In genomic region chr5:24101446-24102140, GRCm38 (mm10) we compare ENCODE assay signal across 8 mouse cellular contexts. TPM values are rescaled to one million over a fixed set of nuclear protein-coding genes. Genes with fewer than 3 reads are reported as not detected.
DNase-seq lines count a peak whose midpoint lies in the region; ATAC-seq and TF ChIP-seq lines count a peak whose summit lies in the region.

No protein-coding gene starts in this region.

- no peak for DNase-seq in heart, adult 2 months
- DNase-seq in heart, adult 9 months (ENCODE audit: low spot score in 2 of 2), result no peak
- DNase-seq in embryo, embryonic 9.5 days (ENCODE audit: extremely low spot score), result peak; percentile 45
- DNase-seq in hindbrain, postnatal 0 days (ENCODE audit: low spot score), result peak; percentile 75
- no peak for DNase-seq in c-Kit-positive CD71-positive TER-119-positive erythroid progenitor cells, embryonic 14.5 days (ENCODE audit: low spot score)
- DNase-seq in frontal cortex, postnatal 14 days (ENCODE audit: low spot score in 2 of 2), result no peak

- no peaks in the 10 kb centered on the region; the same call in 1 of the 2 replicates for H3K36me3 ChIP-seq in heart, adult 2 months (ENCODE audit: control insufficient read depth, insufficient read depth, low read length)
- no peaks in the 10 kb centered on the region for H3K36me3 ChIP-seq in C2C12 (ENCODE audit: control insufficient read depth, insufficient read depth)
- H3K36me3 ChIP-seq in hindbrain, postnatal 0 days (ENCODE audit: insufficient read depth, low read length), result no peaks in the 10 kb centered on the region
- no peaks in the 10 kb centered on the region for H3K36me3 ChIP-seq in neural tube, embryonic 12.5 days

- no peaks in the 10 kb centered on the region; the same call in 1 of the 2 replicates for H3K4me1 ChIP-seq in heart, adult 2 months (ENCODE audit: control insufficient read depth, insufficient read depth, low read length)
- no peaks in the 10 kb centered on the region for H3K4me1 ChIP-seq in hindbrain, postnatal 0 days (ENCODE audit: insufficient read depth, low read length)
- H3K4me1 ChIP-seq in neural tube, embryonic 12.5 days, result peaks cover 18% of the 10 kb centered on the region

- H3K9me3 ChIP-seq in hindbrain, postnatal 0 days (ENCODE audit: low read length), result no peaks in the 10 kb centered on the region
- H3K9me3 ChIP-seq in neural tube, embryonic 12.5 days, result no peaks in the 10 kb centered on the region

- TF ChIP-seq CTCF in heart, adult 2 months (IDR thresholded peaks at IDR 0.05), result peak; percentile 53
- TF ChIP-seq CTCF in C2C12 (IDR thresholded peaks at IDR 0.05; ENCODE audit: control insufficient read depth, insufficient read depth, insufficient read length), result no peak
- TF ChIP-seq CTCF in hindbrain, postnatal 0 days (IDR thresholded peaks at IDR 0.05; ENCODE audit: low read depth), result peak; percentile 47

- H3K27ac ChIP-seq in heart, adult 2 months, result peak overlapping the region; percentile 92
- peak overlapping the region; percentile 94 for H3K27ac ChIP-seq in hindbrain, postnatal 0 days
- H3K27ac ChIP-seq in neural tube, embryonic 12.5 days, result peak overlapping the region; percentile 95

- H3K79me2 ChIP-seq in heart, adult 2 months (replicated peaks; ENCODE audit: control insufficient read depth, insufficient read depth, low read length), result peaks cover 3% of the 10 kb centered on the region; the same call in 1 of the 2 replicates
- H3K79me2 ChIP-seq in C2C12 (ENCODE audit: control insufficient read depth, insufficient read depth), result peaks cover 21% of the 10 kb centered on the region

- H3K9ac ChIP-seq in heart, adult 2 months (ENCODE audit: low read depth, low read length), result peak overlapping the region; percentile 84
- H3K9ac ChIP-seq in hindbrain, postnatal 0 days (replicated peaks; ENCODE audit: low read length), result peak overlapping the region; percentile 80
- H3K9ac ChIP-seq in neural tube, embryonic 12.5 days, result peak overlapping the region; percentile 89

- ATAC-seq in hindbrain, postnatal 0 days, result peak; percentile 30; the same call in 1 of the 2 replicates
- ATAC-seq in neural tube, embryonic 12.5 days (ENCODE audit: low FRiP score, low read depth), result 0 out of 2 replicates have a peak, but pooled peaks have one; percentile 48

- no peak for TF ChIP-seq EP300 in heart, adult 2 months (IDR thresholded peaks at IDR 0.05; ENCODE audit: insufficient read depth, low read depth, low read length)

- H3ac ChIP-seq in C2C12 (ENCODE audit: control insufficient read depth, insufficient read length, low read depth), result no peak overlapping the region

- WGBS in heart, adult 2 months, result 16% methylated on average over 8 of the region's 8 CpGs
- WGBS in hindbrain, postnatal 0 days, result under 1% methylated on average over 8 of the region's 8 CpGs
- 3% methylated on average over 8 of the region's 8 CpGs for WGBS in neural tube, embryonic 12.5 days

- intact Hi-C loops in heart, adult 2 months (cut with DNase I), result loop anchor here (2.0 kb wide), 1 partner anchor 63 kb away; the partner anchor contains the start of gene Nupl2

- H3K79me3 ChIP-seq in C2C12 (ENCODE audit: low read depth), result peaks cover 2% of the 10 kb centered on the region

- no peak for TF ChIP-seq POLR2A in heart, adult 2 months (IDR thresholded peaks at IDR 0.05; ENCODE audit: insufficient read depth, low read depth, low read length)

- peak overlapping the region; percentile 92 for H3K4me3 ChIP-seq in heart, adult 2 months
- H3K4me3 ChIP-seq in C2C12 (ENCODE audit: insufficient read depth, poor library complexity, severe bottlenecking), result peak overlapping the region; percentile 48
- H3K4me3 ChIP-seq in hindbrain, postnatal 0 days (ENCODE audit: low read length), result peak overlapping the region; percentile 74
- H3K4me3 ChIP-seq in neural tube, embryonic 12.5 days, result peak overlapping the region; percentile 82

- no peaks in the 10 kb centered on the region for H3K27me3 ChIP-seq in heart, adult 2 months (ENCODE audit: control insufficient read depth, insufficient read depth, low read length)
- no peaks in the 10 kb centered on the region for H3K27me3 ChIP-seq in C2C12 (ENCODE audit: control insufficient read depth, insufficient read depth, insufficient read length)
- H3K27me3 ChIP-seq in hindbrain, postnatal 0 days (ENCODE audit: insufficient read depth, low read length), result no peaks in the 10 kb centered on the region
- H3K27me3 ChIP-seq in neural tube, embryonic 12.5 days (replicated peaks), result no peaks in the 10 kb centered on the region

- peak overlapping the region; percentile 68 for H3K4me2 ChIP-seq in hindbrain, postnatal 0 days (ENCODE audit: low read depth, low read length)
- peak overlapping the region; percentile 60 for H3K4me2 ChIP-seq in neural tube, embryonic 12.5 days (replicated peaks)

TF ChIP-seq in C2C12, 6 proteins besides CTCF, POLR2A, EP300 and RAD21:
- TF ChIP-seq FOSL1 (IDR thresholded peaks at IDR 0.05; ENCODE audit: insufficient read depth, low read length, poor library complexity, severe bottlenecking) (no peak), MYOD1 (IDR thresholded peaks at IDR 0.05; ENCODE audit: control insufficient read depth, insufficient read length, low read depth) (no peak), MYOG (IDR thresholded peaks at IDR 0.05; ENCODE audit: control insufficient read depth, extremely low read depth, insufficient read length) (no peak), USF1 (IDR thresholded peaks at IDR 0.05; ENCODE audit: low read depth) (no peak), CEBPB (IDR thresholded peaks at IDR 0.05; ENCODE audit: low read depth) (no peak), MAX (IDR thresholded peaks at IDR 0.05) (no peak)

RNA-seq across cellular contexts. Expression of gene Klhl7, which starts 1.2 kb away (rescaled TPM):
- total RNA-seq in heart, adult 2 months (2021), result 10 to 100 TPM; 47.7 to 48.9 TPM
- 7.4 and 25.6 TPM in 2 replicates for polyA plus RNA-seq in heart, adult 2 months (2012; rRNA removed)
- 3.6 TPM for polyA plus RNA-seq in C2C12 (2012; fragmentation: generic; extraction: Trizol)
- total RNA-seq in hindbrain, postnatal 0 days (2014; rRNA removed), result 101 and 127 TPM in 2 replicates
- polyA plus RNA-seq in hindbrain, postnatal 0 days (2015; fragmentation: Nextera tagmentation; extraction: Ambion mirVana), result 106 and 109 TPM in 2 replicates
- 109 and 113 TPM in 2 replicates for polyA plus RNA-seq in neural tube, embryonic 12.5 days (2016; fragmentation: Nextera tagmentation; extraction: Ambion mirVana)

Comparison
In these comparisons a context has a peak if more than half of its experiments do, and no peak if none do; other contexts are left out.
1. DNase-seq: peak in embryo, embryonic 9.5 days (single experiment) and hindbrain, postnatal 0 days (single experiment); none in heart, adult 2 months (0 of 2), heart, adult 9 months (0 of 2), c-Kit-positive CD71-positive TER-119-positive erythroid progenitor cells, embryonic 14.5 days (single experiment) and frontal cortex, postnatal 14 days (0 of 2).
2. Peak in every context shown above with its lines, with median percentiles within 50 percentile points of each other: H3K27ac ChIP-seq, H3K4me3 ChIP-seq and H3K9ac ChIP-seq.